Mouse (Mus musculus) bone marrow, adult 2 months (tissue): ENCODE data around the gene Cbl.

Experiments
- CTCF ChIP-seq: fragments of 200-500 bp; IDR thresholded peaks from 2 replicates; pipeline ENCODE4 v1.5.1; 2011; ENCODE audit warnings: low read length, control low read depth; ENCODE audit not compliant: control insufficient read depth, insufficient read depth
- POLR2A ChIP-seq: fragments of 200-500 bp; IDR thresholded peaks from 2 replicates; pipeline ENCODE4 v1.6.1; 2011; ENCODE audit warnings: low read depth, mild to moderate bottlenecking, control low read depth, low read length, borderline replicate concordance; ENCODE audit not compliant: control insufficient read depth

DNA sequence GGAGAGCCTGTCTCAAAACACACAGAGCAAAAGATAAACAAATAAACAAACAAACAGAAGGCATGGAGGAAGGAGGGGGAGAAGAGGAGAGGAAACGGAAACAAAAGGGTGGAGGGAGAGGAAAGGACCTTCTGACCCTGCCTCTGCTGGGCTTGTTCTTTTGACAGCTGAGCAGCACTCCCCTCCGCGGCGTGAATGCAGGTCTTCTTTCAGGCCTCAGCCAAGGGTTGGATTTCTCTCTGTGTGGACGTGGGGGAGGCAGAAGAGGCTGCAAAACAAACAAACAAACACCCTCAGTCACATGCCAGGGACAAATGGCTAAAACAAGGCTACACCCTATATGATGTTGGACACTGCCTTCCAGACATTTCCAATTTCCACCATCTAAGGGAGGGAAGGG is 108.8 kb downstream of the Cbl start:
- TF ChIP-seq CTCF (no peak), POLR2A (no peak)
